ENCODE assay signal across 24 mouse cellular contexts in genomic region chr10:124706642-124707041, GRCm38 (mm10).
"Had no signal": no experiment of that assay in that cellular context is flagged by ENCODE, and none has a peak within 500 bp of the region (broad histone marks: within the 10 kb centered on the region; RNA-seq: fewer than 3 reads in every experiment).

No protein-coding gene starts in this region.

- H3K4me1 ChIP-seq: heart, embryonic 13.5 days; heart, embryonic 15.5 days; hindbrain, embryonic 10.5 days; hindbrain, embryonic 12.5 days; intestine, embryonic 15.5 days; limb, embryonic 10.5 days; limb, embryonic 12.5 days had no signal

- H3K4me3 ChIP-seq: heart, adult 2 months; heart, embryonic 13.5 days; heart, embryonic 15.5 days; hindbrain, embryonic 10.5 days; hindbrain, embryonic 12.5 days; intestine, embryonic 15.5 days; layer of hippocampus, adult 2 months; left cerebral cortex, adult 2 months; limb, embryonic 10.5 days; limb, embryonic 12.5 days had no signal

- H3K27me3 ChIP-seq: heart, embryonic 13.5 days; heart, embryonic 15.5 days; hindbrain, embryonic 12.5 days; intestine, embryonic 15.5 days; limb, embryonic 12.5 days had no signal

- H3K36me3 ChIP-seq: heart, embryonic 13.5 days; heart, embryonic 15.5 days; hindbrain, embryonic 10.5 days; hindbrain, embryonic 12.5 days; intestine, embryonic 15.5 days; limb, embryonic 10.5 days; limb, embryonic 12.5 days had no signal

- H3K9me3 ChIP-seq: heart, embryonic 15.5 days; hindbrain, embryonic 10.5 days; hindbrain, embryonic 12.5 days; intestine, embryonic 15.5 days; limb, embryonic 10.5 days; limb, embryonic 12.5 days had no signal

- DNase-seq: gastrocnemius, postnatal 14 days; gastrocnemius, postnatal 36 days; heart, adult 11 months; heart, adult 2 months; heart, postnatal 14 days; heart, postnatal 36 days; kidney, adult 18-20 months; kidney, adult 8-10 months; kidney, postnatal 10 days; kidney, postnatal 25 days; kidney, postnatal 4 days; liver had no signal

- ATAC-seq: hindbrain, embryonic 16.5 days; inflammation-experienced regulatory T-cells, adult 6 months; intestine, embryonic 15.5 days; intestine, postnatal 0 days had no signal
